Mouse (Mus musculus): ENCODE results near the gene Colca2. TPM values are rescaled to one million over a fixed set of nuclear protein-coding genes. Genes with fewer than 3 reads are reported as not detected.

The Colca2 gene
- polyA plus RNA-seq, 1 experiment = 7.2 TPM

DNA sequence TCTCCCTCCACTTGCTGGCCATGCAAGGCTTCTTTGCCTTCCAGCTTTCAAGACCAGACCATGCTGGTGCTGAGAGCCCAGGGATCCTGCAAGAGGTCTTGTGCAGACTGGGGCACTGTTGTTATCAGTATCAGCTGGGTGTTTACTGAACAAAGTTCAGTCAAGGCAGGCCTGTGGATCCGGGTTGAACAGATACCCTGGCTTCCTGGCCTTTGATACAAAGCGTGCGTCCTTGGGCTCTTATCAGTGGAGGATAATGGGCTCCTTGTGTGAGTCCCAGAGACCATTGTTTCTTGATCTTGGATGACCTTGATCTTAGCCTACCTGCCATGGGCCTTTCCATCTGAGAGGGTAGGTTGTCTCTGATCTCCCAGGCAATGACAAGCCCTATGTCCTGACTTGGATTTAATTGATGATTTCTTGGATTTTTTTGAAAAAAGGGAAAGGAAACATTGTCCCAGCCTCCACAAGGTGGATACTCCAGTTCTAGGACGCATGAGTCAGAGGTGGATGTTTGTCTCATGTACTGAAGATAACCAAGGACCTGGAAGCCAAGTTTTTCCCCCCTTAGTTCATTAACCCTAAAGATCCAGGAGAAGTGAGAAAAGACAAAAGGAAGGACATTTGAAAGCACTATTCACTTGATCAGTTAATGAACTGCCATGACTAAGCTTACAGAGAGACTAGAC lies 47.5 kb downstream of the Colca2 start:
- TF ChIP-seq POLR2A (IDR thresholded peaks at IDR 0.05; ENCODE audit: control insufficient read depth, low read depth, low read length) (no peak), CTCF (IDR thresholded peaks at IDR 0.05; ENCODE audit: control insufficient read depth, insufficient read depth, insufficient replicate concordance, low read depth, low read length) (no peak)
- H3K36me3 ChIP-seq (ENCODE audit: control insufficient read depth, insufficient read depth, low read length) = no peaks in the 10 kb centered on the region
- H3K27me3 ChIP-seq (ENCODE audit: control insufficient read depth, insufficient read depth, low read length) = no peaks in the 10 kb centered on the region

DNA sequence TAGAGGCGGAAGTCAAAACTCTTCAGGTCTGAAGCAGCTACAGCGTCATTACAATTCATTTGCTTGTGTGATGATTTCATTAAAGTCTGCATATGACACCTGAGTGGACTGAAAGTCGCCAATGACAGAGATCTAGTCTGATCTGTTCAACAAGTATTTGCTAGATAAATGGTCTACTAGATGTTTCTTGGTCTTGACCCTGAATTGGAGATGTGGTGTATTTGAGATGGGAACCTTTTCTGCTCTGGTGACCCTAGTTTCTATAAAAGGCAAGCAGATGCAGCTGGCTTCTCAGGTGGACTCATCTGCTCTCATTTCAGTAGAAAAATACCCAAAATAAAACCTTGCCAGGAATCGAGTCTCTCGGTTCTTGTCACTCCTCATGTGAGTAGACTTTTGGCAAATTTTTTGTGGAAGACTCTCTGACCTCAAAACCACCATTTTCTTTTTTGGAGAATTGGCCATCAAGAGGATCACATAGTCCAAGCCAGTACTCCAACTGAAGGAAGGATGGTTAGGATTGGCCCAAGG lies 52.7 kb downstream of the Colca2 start:
- TF ChIP-seq POLR2A (IDR thresholded peaks at IDR 0.05; ENCODE audit: control insufficient read depth, low read depth, low read length) (no peak), CTCF (IDR thresholded peaks at IDR 0.05; ENCODE audit: control insufficient read depth, insufficient read depth, insufficient replicate concordance, low read depth, low read length) (no peak)
- no peaks in the 10 kb centered on the region for H3K27me3 ChIP-seq (ENCODE audit: control insufficient read depth, insufficient read depth, low read length)
- no peak overlapping the region for H3K4me3 ChIP-seq (ENCODE audit: control insufficient read depth, low read depth, low read length)
- no peak overlapping the region for H3K27ac ChIP-seq (ENCODE audit: control insufficient read depth, insufficient read depth, low read depth, low read length)
- no peaks in the 10 kb centered on the region for H3K36me3 ChIP-seq (ENCODE audit: control insufficient read depth, insufficient read depth, low read length)
- no peaks in the 10 kb centered on the region for H3K4me1 ChIP-seq (ENCODE audit: control insufficient read depth, insufficient read depth, low read length)

More for the DNA sequence above, 47.5 kb downstream of the Colca2 start:
- Histone ChIP-seq H3K4me1 (ENCODE audit: control insufficient read depth, insufficient read depth, low read length) (no peaks in the 10 kb centered on the region), H3K4me3 (ENCODE audit: control insufficient read depth, low read depth, low read length) (no peak overlapping the region), H3K27ac (ENCODE audit: control insufficient read depth, insufficient read depth, low read depth, low read length) (no peak overlapping the region)

Other genes with a start within 250 kb of the Colca2 start
- 8.4 and 10.2 TPM in 2 replicates for gene Btg4, start 217.7 kb downstream of the Colca2 start, polyA plus RNA-seq (2012; rRNA removed)
- gene Layn, start 201.5 kb downstream of the Colca2 start, polyA plus RNA-seq (2012; rRNA removed) = 0.61 and 0.65 TPM in 2 replicates
- gene 4833427G06Rik, start 176.5 kb downstream of the Colca2 start, polyA plus RNA-seq (2012; rRNA removed) = 39.0 and 40.5 TPM in 2 replicates
- gene Gm32742, start 113.1 kb downstream of the Colca2 start, polyA plus RNA-seq (2012; rRNA removed) = 0.01 TPM in 2 replicates
- gene Pou2af1, start 64.9 kb downstream of the Colca2 start, polyA plus RNA-seq (2012; rRNA removed) = 0.48 and 0.52 TPM in 2 replicates
- 3.1 and 3.9 TPM in 2 replicates for gene 1810046K07Rik, start 50.3 kb upstream of the Colca2 start, polyA plus RNA-seq (2012; rRNA removed)